Mouse (Mus musculus) midbrain, embryonic 13.5 days (tissue): ENCODE results near the gene Cacnb3. TPM values are rescaled to one million over a fixed set of nuclear protein-coding genes. Genes with fewer than 3 reads are reported as not detected.

Experiments used
- ATAC-seq: fragments of 200-750 bp; cut with Nextera tagmentation; 2 replicates; pipeline ENCODE4 v1.8.0; 2017; ENCODE audit warnings: mild to moderate bottlenecking, moderate TSS enrichment, moderate library complexity
- H3K27ac ChIP-seq: fragments of 300-500 bp; sonication (generic); 2 replicates; pipeline ENCODE4 v1.5.1; 2015; ENCODE audit warnings: inconsistent platforms, mild to moderate bottlenecking, moderate library complexity
- H3K27me3 ChIP-seq: fragments of 300-500 bp; sonication (generic); 2 replicates; pipeline ENCODE4 v1.6.1; 2015; ENCODE audit warnings: mild to moderate bottlenecking, inconsistent platforms
- H3K36me3 ChIP-seq: fragments of 300-500 bp; sonication (generic); 2 replicates; pipeline ENCODE4 v1.6.1; 2015; ENCODE audit warnings: mild to moderate bottlenecking, inconsistent platforms
- H3K4me1 ChIP-seq: fragments of 300-500 bp; sonication (generic); replicated peaks from 2 replicates; pipeline ENCODE4 v1.6.1; 2015; ENCODE audit warnings: inconsistent platforms
- H3K4me2 ChIP-seq: fragments of 300-500 bp; sonication (generic); replicated peaks from 2 replicates; pipeline ENCODE4 v1.6.1; 2015; ENCODE audit warnings: moderate library complexity, mild to moderate bottlenecking, inconsistent platforms
- H3K4me3 ChIP-seq: fragments of 300-500 bp; sonication (generic); replicated peaks from 2 replicates; pipeline ENCODE4 v1.5.1; 2015; ENCODE audit warnings: mild to moderate bottlenecking, inconsistent platforms
- H3K9ac ChIP-seq: fragments of 300-500 bp; sonication (generic); replicated peaks from 2 replicates; pipeline ENCODE4 v1.6.1; 2015; ENCODE audit warnings: mild to moderate bottlenecking, inconsistent platforms
- H3K9me3 ChIP-seq: fragments of 300-500 bp; sonication (generic); 2 replicates; pipeline ENCODE4 v1.6.1; 2016; ENCODE audit warnings: mild to moderate bottlenecking, inconsistent platforms
- WGBS: fragments of 180-500 bp; shearing (Covaris S2); methylation state at CpG from one replicate; pipeline ENCODE4 v1.1.7; 2015; 5-methylcytosine and 5-hydroxymethylcytosine counted together
- polyA plus RNA-seq: library from polyadenylated mRNA; unstranded; fragments of >200 nt; fragmentation: Nextera tagmentation; extraction: Ambion mirVana; gene quantifications from 2 replicates; pipeline ENCODE4 v1.2.1, GENCODE M21; 2015

Cacnb3 gene
- polyA plus RNA-seq, 1 experiment from 2014 or later: 157 TPM

DNA sequence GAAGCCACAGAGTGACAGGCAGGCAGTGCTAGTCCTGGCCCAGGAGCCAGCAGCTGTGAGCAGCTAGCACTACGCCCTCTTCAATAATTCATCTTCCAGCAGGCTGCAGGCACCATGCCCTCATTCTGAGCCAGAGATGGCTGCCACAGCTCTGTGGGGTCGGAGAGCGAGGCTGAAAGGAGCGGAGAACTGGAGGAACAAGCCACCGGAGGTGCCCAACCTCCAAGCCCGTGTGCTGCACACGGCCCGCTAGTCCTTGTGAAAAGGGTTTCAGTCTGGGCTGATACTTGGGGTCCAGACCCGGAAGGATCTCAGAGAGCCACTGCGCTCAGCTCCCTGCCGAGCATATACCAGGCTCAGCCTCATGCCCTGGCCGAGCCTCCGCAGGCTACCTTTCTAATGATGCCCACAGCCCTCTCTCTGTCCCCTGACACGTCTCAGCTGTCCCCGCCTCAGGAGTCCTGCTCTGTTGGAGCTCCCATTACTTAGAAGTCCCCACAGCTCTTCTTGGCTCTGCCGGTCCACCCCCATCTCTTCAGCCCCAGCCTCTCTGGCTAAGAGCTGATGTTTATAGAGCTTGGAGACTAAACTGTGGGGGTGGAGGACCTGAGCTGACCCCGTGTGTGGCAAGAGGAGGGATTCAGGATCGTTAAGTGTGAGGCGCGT lies 1.9 kb upstream of the Cacnb3 start:
- peak; percentile 35; the same call in 1 of the 2 replicates for ATAC-seq
- H3K27me3 ChIP-seq: peaks cover 17% of the 10 kb centered on the region
- peak overlapping the region; percentile 79 for H3K27ac ChIP-seq

GRCm38 (mm10) chr15:98629464-98629863 lies 1.2 kb upstream of the Cacnb3 start:
- no peak overlapping the region for H3K9ac ChIP-seq
- peak overlapping the region; percentile 36; the same call in 1 of the 2 replicates for H3K27ac ChIP-seq
- no peaks in the 10 kb centered on the region for H3K9me3 ChIP-seq
- 56% methylated on average over 6 of the region's 6 CpGs for WGBS
- no peak overlapping the region for H3K4me3 ChIP-seq
- no peaks in the 10 kb centered on the region for H3K36me3 ChIP-seq
- peaks cover 63% of the 10 kb centered on the region for H3K4me1 ChIP-seq
- H3K27me3 ChIP-seq: peaks cover 17% of the 10 kb centered on the region
- ATAC-seq: no peak
- H3K4me2 ChIP-seq: no peak overlapping the region

More for the DNA sequence above, 1.9 kb upstream of the Cacnb3 start:
- WGBS: 8% methylated on average over 20 of the region's 20 CpGs
- Histone ChIP-seq H3K4me1 (peaks cover 58% of the 10 kb centered on the region), H3K9ac (peak overlapping the region; percentile 59), H3K4me2 (peak overlapping the region; percentile 49), H3K4me3 (peak overlapping the region; percentile 22), H3K9me3 (no peaks in the 10 kb centered on the region), H3K36me3 (no peaks in the 10 kb centered on the region)

GRCm38 (mm10) chr15:98631493-98631892 lies 853 bp downstream of the Cacnb3 start:
- ATAC-seq: peak; percentile 10; the same call in 1 of the 2 replicates
- WGBS: under 1% methylated on average over 18 of the region's 18 CpGs
- H3K27me3 ChIP-seq: peaks cover 17% of the 10 kb centered on the region
- H3K4me3 ChIP-seq: peak overlapping the region; percentile 78
- no peaks in the 10 kb centered on the region for H3K9me3 ChIP-seq
- peak overlapping the region; percentile 99 for H3K27ac ChIP-seq
- H3K4me2 ChIP-seq: peak overlapping the region; percentile 93
- no peaks in the 10 kb centered on the region for H3K36me3 ChIP-seq
- H3K4me1 ChIP-seq: peaks cover 70% of the 10 kb centered on the region
- peak overlapping the region; percentile 96 for H3K9ac ChIP-seq

- WGBS: under 1% methylated on average over 25 of the region's 25 CpGs
- ATAC-seq: peak; percentile 47
- Histone ChIP-seq H3K27ac (peak overlapping the region; percentile 99), H3K4me3 (peak overlapping the region; percentile 78), H3K9ac (peak overlapping the region; percentile 96), H3K4me2 (peak overlapping the region; percentile 93), H3K27me3 (peaks cover 17% of the 10 kb centered on the region), H3K4me1 (peaks cover 78% of the 10 kb centered on the region), H3K9me3 (no peaks in the 10 kb centered on the region), H3K36me3 (peaks cover 3% of the 10 kb centered on the region; the same call in 1 of the 2 replicates)
Observed at GRCm38 (mm10) chr15:98632107-98632744, 1.6 kb downstream of the Cacnb3 start.

DNA sequence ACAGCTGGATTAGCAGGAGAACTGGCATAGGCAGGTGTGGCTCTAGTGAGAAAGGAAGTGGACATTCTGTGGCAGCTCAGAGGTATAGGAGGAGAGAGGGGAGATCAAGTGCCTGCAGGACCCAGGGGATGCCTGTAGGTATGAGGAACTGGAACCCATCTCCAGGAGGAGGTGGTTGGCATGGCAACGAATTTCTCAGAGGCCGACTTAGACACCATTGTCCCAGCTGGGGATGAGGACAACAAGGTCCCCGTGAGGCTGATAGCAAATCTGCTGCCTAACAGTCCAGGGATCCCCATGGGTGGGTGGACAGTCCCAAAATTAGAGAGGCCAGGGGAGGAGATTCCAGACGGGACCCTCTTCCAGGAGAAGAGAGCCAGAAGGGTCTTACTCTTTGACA lies 2.3 kb downstream of the Cacnb3 start:
- Histone ChIP-seq H3K4me2 (peak overlapping the region; percentile 93), H3K4me3 (peak overlapping the region; percentile 78), H3K9me3 (no peaks in the 10 kb centered on the region), H3K36me3 (peaks cover 6% of the 10 kb centered on the region; the same call in 1 of the 2 replicates), H3K27ac (peak overlapping the region; percentile 99), H3K27me3 (peaks cover 17% of the 10 kb centered on the region), H3K9ac (peak overlapping the region; percentile 96), H3K4me1 (peaks cover 85% of the 10 kb centered on the region)
- 1% methylated on average over 4 of the region's 4 CpGs for WGBS
- no peak; the same call in 1 of the 2 replicates for ATAC-seq

DNA sequence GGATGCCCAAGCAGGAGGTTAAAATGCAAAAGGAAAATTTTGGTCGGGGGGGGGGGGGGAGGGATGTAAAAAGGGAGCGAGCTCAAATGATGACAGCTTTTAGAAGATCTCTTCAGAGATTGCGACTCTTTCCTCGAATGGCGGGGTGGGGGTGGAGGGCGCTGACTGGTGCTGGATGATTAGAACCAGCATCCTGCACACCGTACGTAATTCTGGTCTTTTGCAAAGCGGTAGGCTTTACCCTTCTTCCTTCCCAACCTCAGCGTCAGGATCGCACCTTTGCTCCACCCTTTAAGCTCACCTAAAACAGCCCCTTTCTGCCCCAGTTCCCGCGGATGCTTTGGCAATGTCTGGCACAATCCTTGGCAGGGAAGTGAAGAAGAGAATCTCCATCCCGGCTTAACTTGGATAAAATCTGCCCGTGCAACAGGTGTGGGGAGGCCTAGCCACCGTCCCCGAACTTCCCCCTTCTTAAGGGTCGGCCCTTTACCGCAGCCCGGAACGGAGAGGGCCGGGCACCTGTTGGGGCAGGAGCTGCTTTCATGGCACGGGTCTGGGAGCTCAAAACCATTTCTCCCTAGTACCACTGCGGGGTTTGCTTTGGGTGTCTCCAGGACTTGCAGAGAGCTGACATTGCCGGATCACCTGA lies 3.3 kb downstream of the Cacnb3 start:
- H3K4me1 ChIP-seq: peaks cover 77% of the 10 kb centered on the region
- under 1% methylated on average over 25 of the region's 25 CpGs for WGBS
- peaks cover 17% of the 10 kb centered on the region for H3K27me3 ChIP-seq
- peak overlapping the region; percentile 93 for H3K4me2 ChIP-seq
- H3K27ac ChIP-seq: peak overlapping the region; percentile 99
- H3K9me3 ChIP-seq: no peaks in the 10 kb centered on the region
- H3K36me3 ChIP-seq: peaks cover 6% of the 10 kb centered on the region; the same call in 1 of the 2 replicates
- peak overlapping the region; percentile 78 for H3K4me3 ChIP-seq
- no peak; the same call in 1 of the 2 replicates for ATAC-seq
- peak overlapping the region; percentile 96 for H3K9ac ChIP-seq

DNA sequence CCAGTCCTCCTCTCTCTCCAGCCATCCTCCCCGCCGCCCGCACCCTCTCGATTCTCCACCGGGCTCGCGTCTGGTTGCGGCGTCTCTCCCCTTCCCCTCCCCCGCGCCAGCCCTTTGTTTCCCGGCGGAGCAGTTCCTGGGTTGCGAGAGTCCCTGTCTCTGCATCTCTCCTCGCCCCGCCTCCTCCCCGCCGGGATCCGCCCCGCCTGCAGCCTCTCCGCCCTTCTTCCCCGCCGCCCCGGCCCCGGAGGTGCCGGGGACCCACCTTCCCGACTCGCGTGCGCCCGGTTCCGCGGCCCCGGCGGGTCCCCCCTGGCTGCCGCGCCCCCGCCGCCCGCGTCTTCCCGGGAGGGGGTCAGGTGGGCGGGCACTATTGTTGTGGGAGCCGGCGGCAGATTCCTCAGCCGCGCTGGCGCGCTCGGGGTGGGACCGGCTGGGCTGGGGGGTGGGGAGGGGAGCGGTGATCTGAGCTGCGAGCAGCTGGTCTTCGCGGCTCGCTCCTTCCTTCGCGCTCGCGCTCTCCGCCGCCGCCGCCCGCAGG lies 4.0 kb downstream of the Cacnb3 start:
- WGBS: under 1% methylated on average over 63 of the region's 65 CpGs
- Histone ChIP-seq H3K27me3 (peaks cover 17% of the 10 kb centered on the region), H3K4me2 (peak overlapping the region; percentile 93)

DNA sequence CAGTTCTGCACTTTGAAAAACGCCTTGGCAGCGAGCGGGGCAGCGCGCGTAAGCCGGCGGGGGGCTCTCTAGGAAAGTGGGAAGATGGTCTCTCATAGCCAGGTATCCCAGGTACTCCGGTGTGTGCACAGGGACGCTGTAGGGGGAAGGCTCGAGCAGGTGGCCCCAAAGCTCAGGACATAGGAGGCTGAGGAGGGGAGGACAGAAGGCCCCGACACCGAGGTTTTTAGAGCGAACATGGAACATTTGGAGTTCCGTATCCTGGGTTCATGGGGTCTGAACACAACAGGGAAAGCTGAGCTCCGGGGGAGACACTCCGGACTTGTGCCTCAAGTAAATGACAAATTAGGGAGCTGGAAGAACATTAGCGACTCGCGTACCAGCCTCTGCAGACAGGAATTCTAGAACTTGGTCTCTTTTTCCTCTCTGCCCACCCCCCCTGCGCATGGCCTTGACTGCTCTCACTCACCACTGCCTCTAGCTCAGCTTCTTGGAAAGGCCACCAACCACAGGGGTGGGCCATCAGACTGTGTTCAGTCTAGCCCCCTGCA lies 4.7 kb downstream of the Cacnb3 start:
- Histone ChIP-seq H3K4me1 (peaks cover 68% of the 10 kb centered on the region), H3K4me3 (peak overlapping the region; percentile 78), H3K27me3 (peaks cover 11% of the 10 kb centered on the region), H3K9me3 (no peaks in the 10 kb centered on the region), H3K36me3 (peaks cover 18% of the 10 kb centered on the region), H3K4me2 (peak overlapping the region; percentile 93), H3K9ac (peak overlapping the region; percentile 96), H3K27ac (peak overlapping the region; percentile 99)
- WGBS: under 1% methylated on average over 21 of the region's 21 CpGs
- ATAC-seq: peak; percentile 18

More for the DNA sequence above, 4.0 kb downstream of the Cacnb3 start:
- Histone ChIP-seq H3K27ac (peak overlapping the region; percentile 99), H3K4me1 (peaks cover 72% of the 10 kb centered on the region), H3K9ac (peak overlapping the region; percentile 96), H3K9me3 (no peaks in the 10 kb centered on the region), H3K36me3 (peaks cover 11% of the 10 kb centered on the region), H3K4me3 (peak overlapping the region; percentile 78)
- ATAC-seq: peak; percentile 73

DNA sequence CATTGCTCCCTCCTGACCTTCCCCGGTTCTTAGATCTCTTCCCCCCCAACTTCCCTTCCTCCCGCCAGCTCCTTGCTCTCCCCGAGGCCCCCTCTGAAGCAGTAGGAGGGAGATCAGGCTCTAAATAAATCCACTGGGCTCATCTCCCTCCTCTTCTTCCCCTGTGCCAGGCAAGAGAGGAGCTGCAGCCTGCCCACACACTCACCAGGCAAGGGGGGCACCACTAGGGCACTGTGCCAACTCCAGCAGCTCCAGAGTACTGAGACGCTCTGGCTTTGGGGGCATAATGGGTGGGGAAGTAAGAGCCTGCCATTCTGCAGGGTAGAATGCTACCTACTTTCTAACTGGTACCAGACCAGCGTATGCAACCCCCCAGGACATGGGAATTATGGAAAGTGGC lies 5.9 kb downstream of the Cacnb3 start:
- WGBS: 25% methylated on average over 5 of the region's 5 CpGs
- Histone ChIP-seq H3K4me3 (peak overlapping the region; percentile 78), H3K36me3 (peaks cover 30% of the 10 kb centered on the region), H3K9me3 (no peaks in the 10 kb centered on the region), H3K9ac (peak overlapping the region; percentile 96), H3K27me3 (no peaks in the 10 kb centered on the region; the same call in 1 of the 2 replicates), H3K4me2 (peak overlapping the region; percentile 93), H3K4me1 (peaks cover 57% of the 10 kb centered on the region), H3K27ac (peak overlapping the region; percentile 99)
- no peak for ATAC-seq

GRCm38 (mm10) chr15:98637155-98637554 lies 6.5 kb downstream of the Cacnb3 start:
- H3K4me2 ChIP-seq: peak overlapping the region; percentile 93
- H3K27me3 ChIP-seq: no peaks in the 10 kb centered on the region; the same call in 1 of the 2 replicates
- H3K36me3 ChIP-seq: peaks cover 36% of the 10 kb centered on the region
- peak overlapping the region; percentile 96; the same call in 1 of the 2 replicates for H3K9ac ChIP-seq
- ATAC-seq: no peak
- 39% methylated on average over 3 of the region's 3 CpGs for WGBS
- H3K4me3 ChIP-seq: peak overlapping the region; percentile 78
- peaks cover 51% of the 10 kb centered on the region for H3K4me1 ChIP-seq
- H3K27ac ChIP-seq: no peak overlapping the region
- H3K9me3 ChIP-seq: no peaks in the 10 kb centered on the region

GRCm38 (mm10) chr15:98640157-98640556 lies 9.5 kb downstream of the Cacnb3 start:
- 39% methylated on average over 8 of the region's 8 CpGs for WGBS

More at GRCm38 (mm10) chr15:98640157-98640556, 9.5 kb downstream of the Cacnb3 start:
- no peak overlapping the region for H3K27ac ChIP-seq
- H3K9ac ChIP-seq: no peak overlapping the region
- H3K4me3 ChIP-seq: no peak overlapping the region
- H3K27me3 ChIP-seq: no peaks in the 10 kb centered on the region
- no peaks in the 10 kb centered on the region for H3K9me3 ChIP-seq
- ATAC-seq: no peak
- no peak overlapping the region for H3K4me2 ChIP-seq
- peaks cover 66% of the 10 kb centered on the region for H3K36me3 ChIP-seq
- peaks cover 31% of the 10 kb centered on the region for H3K4me1 ChIP-seq
